In the genomic region with DNA sequence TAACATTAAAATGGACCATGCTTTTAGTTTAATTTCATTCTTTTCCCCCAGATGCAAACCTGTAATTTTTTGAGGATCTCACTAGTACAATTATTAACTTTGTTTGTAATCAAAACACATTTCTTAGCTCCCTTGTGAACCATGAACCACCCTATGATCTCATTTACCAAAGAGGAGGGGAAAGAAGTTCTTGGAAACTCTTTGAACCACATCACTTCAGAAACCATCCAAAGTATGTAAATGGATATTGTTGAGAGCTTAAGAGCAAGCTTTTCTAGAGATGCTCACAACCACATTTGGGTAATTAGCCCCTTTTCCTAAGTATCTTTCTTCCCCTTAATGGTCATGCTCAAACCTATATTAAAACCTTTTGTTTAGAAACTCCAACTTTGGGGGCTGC, we compare ENCODE assay signal across 29 mouse cellular contexts.
"Had no signal": no experiment of that assay in that cellular context is flagged by ENCODE, and none has a peak within 500 bp of the region (broad histone marks: within the 10 kb centered on the region; RNA-seq: fewer than 3 reads in every experiment).

No protein-coding gene starts in this region.

- H3K36me3 ChIP-seq: heart, embryonic 10.5 days; heart, embryonic 12.5 days; heart, embryonic 15.5 days; hindbrain, embryonic 10.5 days; hindbrain, embryonic 12.5 days; hindbrain, embryonic 15.5 days had no signal

- H3K9me3 ChIP-seq: heart, embryonic 10.5 days; heart, embryonic 12.5 days; heart, embryonic 13.5 days; heart, embryonic 15.5 days; hindbrain, embryonic 10.5 days; hindbrain, embryonic 12.5 days; hindbrain, embryonic 15.5 days; intestine, embryonic 15.5 days; kidney, embryonic 15.5 days had no signal

- ATAC-seq: hindbrain, embryonic 16.5 days; hindbrain, postnatal 0 days; inflammation-experienced regulatory T-cells, adult 6 months; intestine, embryonic 15.5 days; intestine, embryonic 16.5 days; intestine, postnatal 0 days had no signal

- H3K27me3 ChIP-seq: heart, embryonic 12.5 days; heart, embryonic 13.5 days; heart, embryonic 15.5 days; hindbrain, embryonic 12.5 days; hindbrain, embryonic 15.5 days; intestine, embryonic 15.5 days; kidney, embryonic 15.5 days had no signal

- H3K4me1 ChIP-seq: heart, embryonic 10.5 days; heart, embryonic 12.5 days; heart, embryonic 15.5 days; hindbrain, embryonic 12.5 days; hindbrain, embryonic 15.5 days; intestine, embryonic 15.5 days had no signal

- H3K4me2 ChIP-seq: heart, embryonic 12.5 days; heart, embryonic 13.5 days; heart, embryonic 15.5 days; hindbrain, embryonic 12.5 days; hindbrain, embryonic 14.5 days; hindbrain, embryonic 15.5 days; intestine, embryonic 15.5 days; kidney, embryonic 15.5 days had no signal

- DNase-seq: heart, postnatal 10 days; heart, postnatal 14 days; heart, postnatal 36 days; heart, postnatal 4 days; kidney, adult 11 months; kidney, adult 18-20 months; kidney, adult 8-10 months; kidney, postnatal 10 days; kidney, postnatal 36 days; layer of hippocampus, adult 9-11 months; layer of hippocampus, postnatal 36 days had no signal

- H3K9ac ChIP-seq: heart, embryonic 12.5 days; heart, embryonic 13.5 days; heart, embryonic 15.5 days; hindbrain, embryonic 12.5 days; hindbrain, embryonic 14.5 days; hindbrain, embryonic 15.5 days; intestine, embryonic 15.5 days; kidney, embryonic 15.5 days had no signal

- H3K27ac ChIP-seq: heart, embryonic 10.5 days; heart, embryonic 13.5 days; heart, embryonic 15.5 days; hindbrain, embryonic 10.5 days; hindbrain, embryonic 12.5 days; hindbrain, embryonic 14.5 days; hindbrain, embryonic 15.5 days; hindbrain, postnatal 0 days; intestine, embryonic 15.5 days; kidney, embryonic 15.5 days; kidney, postnatal 0 days; layer of hippocampus, adult 2 months; left cerebral cortex, adult 2 months had no signal

- H3K4me3 ChIP-seq: heart, embryonic 10.5 days; heart, embryonic 12.5 days; heart, embryonic 13.5 days; heart, embryonic 15.5 days; hindbrain, embryonic 10.5 days; hindbrain, embryonic 12.5 days; hindbrain, embryonic 15.5 days; intestine, embryonic 15.5 days; kidney, embryonic 15.5 days; layer of hippocampus, adult 2 months; left cerebral cortex, adult 2 months had no signal
